Mouse (Mus musculus) ovary, postnatal 10 days (tissue): ENCODE data around the gene Spi1.
"Not testable (repeated sequence)": the region's sequence is repeated elsewhere in the genome, so short reads cannot be mapped to it uniquely, and the experiment has no call there.

Source experiments
- DNase-seq: peaks from one replicate; pipeline ENCODE4 v3.0.0; 2022; ENCODE audit warnings: low spot score

The Spi1 gene

DNA sequence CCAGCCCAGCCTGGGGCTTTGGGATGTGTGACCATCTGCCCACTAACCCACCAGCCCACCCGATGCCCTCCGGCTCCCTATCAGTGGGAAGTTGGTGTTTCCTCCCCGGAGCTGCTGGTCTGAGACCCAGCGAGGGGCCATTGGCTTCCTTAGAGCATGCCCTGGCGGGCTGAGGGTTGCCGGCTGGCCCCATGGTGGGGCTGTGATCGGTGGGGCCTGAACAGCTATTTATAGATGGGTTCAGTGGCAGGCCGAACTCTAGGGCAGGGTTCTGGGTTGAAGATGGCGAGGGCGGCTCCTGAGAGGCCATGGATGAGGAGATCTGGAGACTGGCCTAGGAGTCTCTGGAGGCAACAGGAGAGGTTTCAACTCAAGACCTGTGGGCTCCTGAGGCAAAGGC, 14.8 kb downstream of the Spi1 start:
- no peak for DNase-seq

DNA sequence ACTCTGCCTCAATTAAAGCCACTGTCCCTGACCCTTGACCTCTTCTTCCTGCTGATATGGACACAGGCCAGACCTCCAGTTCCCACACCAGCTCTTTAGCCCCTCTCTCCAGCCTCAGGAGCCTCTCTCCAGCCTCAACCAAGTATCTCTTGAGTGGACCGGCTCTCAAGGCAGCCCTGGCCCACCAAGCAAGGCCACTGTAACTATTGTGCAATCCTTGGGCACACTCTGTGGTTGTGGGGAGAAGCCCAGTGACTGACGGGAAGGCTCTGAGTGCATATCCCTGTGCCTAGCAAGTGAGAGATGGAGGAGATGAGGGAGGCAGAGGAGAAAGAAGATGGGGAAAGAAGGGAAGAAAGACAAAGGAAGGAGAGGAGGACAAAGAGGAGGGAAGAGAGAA, 16.0 kb downstream of the Spi1 start:
- no peak for DNase-seq

DNA sequence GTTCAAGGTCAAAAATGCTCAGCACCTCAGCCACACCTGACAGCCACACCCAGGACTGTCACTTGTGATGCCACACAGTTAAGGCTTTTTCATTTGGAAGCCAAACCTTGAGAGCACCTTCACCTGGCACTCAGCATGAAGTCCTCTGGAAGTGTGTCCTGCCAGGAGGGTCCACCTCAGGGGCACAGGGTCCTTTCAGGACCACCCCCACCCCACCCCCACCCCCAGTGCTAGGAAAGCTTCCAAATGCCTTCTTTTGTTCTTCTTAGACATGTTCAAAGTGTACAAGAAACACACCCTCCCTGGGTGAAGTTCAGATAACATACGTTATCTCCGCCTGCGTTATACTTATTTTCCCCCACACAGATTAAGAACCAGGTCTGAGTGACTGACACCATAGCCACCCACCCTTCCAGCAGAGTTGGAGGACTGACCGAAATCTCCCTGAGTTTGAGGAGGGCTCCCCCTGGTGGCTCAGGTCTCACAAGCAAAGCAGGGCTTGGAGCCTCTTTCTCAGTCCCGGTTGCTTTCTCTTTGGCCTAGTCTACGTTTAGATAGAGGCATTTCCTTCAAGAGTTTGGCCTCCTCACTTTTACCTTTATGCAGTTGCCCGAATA, 19.0 kb downstream of the Spi1 start:
- DNase-seq = peak; percentile 83

DNA sequence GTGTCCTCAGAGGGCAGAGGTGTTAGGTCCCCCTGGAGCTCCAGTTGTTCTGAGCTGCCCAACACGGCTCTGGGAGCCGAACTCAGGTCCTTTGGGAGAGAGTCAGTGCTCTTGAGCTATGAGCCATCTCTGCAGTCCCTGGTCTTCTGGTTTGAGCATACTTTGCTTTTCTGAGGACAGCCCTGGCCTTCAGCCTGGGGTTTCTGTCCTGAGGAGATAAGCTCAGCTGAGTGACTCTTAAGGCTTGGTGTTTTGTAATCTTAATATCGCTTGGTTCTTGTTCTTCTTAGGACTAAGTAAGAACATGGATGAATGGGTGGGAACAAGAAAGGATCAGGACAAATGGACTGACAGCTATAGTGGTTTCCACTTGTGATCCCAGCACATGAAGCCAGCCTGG, 26.0 kb downstream of the Spi1 start:
- DNase-seq = no peak

DNA sequence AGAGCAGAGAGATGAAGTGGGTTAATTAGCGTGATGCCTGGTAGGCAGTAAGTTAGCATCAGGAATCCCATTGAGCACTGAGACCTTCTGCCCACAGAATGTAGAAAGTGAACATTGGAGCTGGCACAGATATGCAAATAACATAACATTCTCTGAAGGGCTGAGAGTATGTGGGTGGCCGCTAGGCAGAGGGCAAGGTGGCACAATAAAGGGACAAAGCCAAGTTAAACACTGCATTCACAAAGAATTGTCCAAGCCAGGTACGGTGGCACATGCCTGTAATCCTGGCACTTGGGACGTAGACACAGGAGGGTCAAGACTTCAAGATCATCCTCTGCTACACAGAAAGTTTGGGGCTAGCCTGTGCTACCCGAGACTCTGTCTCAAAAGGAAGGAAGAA, 27.1 kb downstream of the Spi1 start:
- no peak for DNase-seq

DNA sequence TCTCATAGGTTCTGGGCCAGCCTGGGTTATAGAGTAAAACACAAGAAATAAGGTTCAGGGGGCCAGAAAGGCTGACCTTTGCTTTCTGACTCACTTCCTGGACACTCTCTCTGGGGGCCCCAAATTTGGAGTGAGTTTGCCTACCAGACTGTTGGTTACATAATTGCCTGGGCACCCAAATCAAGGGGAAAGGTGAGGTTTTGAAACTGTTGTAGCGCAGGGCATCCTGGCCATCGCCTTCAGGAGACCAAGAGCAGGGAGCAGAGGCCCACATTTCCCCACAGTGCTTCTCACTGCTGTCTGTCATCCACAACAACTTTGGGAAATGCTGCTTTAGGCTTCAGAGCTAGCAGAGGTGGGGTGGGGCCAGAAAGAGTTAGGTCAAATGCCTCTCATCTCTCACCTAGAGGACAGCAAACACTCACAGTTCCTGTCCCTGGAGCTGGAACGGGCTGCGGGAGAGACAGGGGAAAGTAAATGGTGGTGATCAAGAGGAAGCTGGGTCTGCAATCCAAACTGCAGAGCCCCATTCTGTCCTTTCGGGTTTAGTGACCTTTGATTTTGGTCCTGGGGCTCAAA, 27.7 kb downstream of the Spi1 start:
- no peak for DNase-seq

DNA sequence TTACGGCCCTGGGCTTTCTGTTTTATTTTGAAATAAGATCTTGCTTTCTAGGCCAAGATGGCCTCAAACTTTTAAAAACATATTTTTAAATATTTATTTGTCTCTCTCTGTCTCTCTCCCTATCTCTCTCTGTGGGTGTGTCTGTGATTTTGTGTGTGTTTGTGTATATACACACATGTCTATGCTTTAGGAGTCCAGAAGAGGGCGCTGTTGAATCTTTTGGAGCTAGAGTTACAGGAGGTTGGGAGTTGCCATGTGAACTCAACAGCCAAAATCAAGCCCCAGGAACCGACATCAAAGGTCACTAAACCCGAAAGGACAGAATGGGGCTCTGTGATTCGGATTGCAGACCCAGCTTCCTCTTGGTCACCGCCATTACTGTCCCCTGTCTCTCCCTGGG, 28.2 kb downstream of the Spi1 start:
- DNase-seq = no peak

DNA sequence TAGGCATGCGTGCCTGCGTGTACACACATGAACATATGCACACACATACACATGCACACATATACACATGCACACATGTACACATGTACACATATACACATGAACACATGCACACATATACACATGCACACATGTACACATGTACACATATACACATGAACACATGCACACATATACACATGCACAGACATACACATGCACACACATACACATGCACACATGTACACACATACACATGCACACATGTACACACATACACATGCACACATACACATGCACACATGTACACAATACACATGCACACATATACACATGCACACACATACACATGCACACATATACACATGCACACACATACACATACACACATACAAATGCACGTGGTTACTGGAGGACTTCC, 29.6 kb downstream of the Spi1 start:
- DNase-seq = not testable (repeated sequence)

DNA sequence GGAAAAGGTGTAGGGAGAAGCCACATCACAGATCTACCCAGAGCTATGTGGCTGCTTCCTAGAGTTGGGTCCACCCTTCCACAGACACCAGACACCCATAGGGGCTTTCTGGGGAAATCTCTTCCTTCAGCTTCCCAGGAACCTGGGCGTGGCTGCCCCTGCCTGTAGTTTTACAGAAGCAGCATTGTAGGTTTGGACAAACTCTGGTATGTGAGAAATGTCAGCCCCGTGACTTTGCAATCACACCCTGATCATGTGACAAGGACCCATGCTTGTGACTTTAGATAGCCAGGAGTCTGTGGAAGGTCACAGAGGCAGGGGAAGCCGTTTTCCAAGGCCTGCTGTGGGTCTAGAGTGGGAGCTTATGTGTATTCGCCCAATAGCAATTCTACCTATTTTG, 30.3 kb downstream of the Spi1 start:
- DNase-seq = no peak

DNA sequence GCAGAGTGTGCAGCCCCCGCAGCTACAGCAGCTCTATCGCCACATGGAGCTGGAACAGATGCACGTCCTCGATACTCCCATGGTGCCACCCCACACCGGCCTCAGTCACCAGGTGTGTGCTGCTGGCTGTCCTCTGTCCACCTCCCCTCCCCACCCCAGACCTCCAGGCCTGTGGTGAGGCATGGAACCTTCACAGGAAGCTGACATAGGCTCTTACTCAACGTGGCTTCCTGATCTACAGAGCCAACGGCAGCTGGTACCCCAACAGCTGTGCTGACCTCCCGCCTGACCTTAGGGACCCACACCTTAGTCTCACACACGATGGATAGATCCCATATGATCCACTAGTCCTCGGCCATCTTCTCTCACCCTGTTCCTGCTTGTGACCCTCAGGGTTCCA, 31.1 kb downstream of the Spi1 start:
- no peak for DNase-seq

DNA sequence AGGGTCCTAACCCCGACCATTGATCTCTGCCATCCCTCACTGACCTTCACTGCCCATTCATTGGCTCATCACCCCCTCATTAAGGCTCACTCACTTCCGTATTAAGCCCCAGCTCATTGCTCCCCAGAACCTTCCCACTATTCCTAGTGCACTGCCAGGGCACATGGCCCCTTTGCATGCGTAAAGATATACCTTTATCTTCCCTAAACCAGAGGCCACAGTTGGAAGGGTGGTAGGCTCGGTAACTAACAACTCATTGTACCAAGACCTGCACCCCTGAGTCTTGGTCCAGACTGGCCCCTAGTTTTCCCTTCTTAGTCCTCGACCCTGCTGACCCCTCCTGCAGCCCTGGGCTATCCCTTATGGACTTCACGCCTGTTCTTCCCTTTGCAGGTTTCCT, 31.7 kb downstream of the Spi1 start:
- no peak for DNase-seq

DNA sequence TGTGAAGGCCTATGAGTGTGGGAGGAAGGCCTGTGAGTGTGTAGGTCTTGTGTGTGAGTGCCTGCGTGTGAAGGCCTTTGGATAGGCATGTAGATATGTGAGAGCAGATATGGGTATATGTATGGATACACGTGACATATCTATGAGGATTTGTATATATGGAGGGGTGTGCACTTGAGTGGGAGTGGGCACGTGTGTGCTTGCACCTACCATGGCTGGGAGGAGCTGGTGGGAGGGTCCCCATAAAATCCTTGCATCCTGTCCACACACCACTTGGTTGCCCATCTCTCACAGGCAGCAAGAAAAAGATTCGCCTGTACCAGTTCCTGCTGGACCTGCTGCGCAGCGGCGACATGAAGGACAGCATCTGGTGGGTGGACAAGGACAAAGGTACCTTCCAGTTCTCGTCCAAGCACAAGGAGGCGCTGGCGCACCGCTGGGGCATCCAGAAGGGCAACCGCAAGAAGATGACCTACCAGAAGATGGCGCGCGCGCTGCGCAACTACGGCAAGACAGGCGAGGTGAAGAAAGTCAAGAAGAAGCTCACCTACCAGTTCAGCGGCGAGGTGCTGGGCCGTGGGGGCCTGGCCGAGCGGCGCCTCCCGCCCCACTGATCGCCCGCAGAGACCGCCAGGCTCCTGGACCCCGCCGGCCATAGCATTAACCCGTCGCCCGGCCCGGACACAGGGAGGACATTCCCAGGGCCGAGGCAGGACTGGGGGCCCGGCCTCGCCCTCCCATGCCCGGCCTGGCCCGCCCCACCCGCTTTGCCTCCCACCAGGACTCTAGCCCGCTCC, 32.8 kb downstream of the Spi1 start:
- peak; percentile 95 for DNase-seq

DNA sequence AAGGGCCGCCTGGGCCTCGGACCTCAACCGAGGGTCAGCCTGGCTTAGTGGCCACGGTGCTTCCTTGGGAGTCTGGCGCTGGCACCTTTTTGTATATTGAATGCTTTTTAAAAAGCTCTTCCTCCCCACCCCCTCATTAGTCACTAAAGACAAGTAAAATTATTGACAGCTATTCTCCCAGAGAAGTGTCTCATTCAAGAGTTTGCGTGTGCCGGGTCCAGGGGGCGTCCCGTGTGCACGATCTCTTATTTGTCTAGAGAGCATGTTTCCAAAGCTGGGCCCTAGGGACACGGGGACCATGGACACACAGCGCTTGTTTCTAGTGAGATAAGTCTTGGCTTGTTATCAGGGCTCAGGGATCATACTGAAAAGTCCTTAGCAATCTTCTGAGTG, 33.4 kb downstream of the Spi1 start:
- DNase-seq = no peak

DNA sequence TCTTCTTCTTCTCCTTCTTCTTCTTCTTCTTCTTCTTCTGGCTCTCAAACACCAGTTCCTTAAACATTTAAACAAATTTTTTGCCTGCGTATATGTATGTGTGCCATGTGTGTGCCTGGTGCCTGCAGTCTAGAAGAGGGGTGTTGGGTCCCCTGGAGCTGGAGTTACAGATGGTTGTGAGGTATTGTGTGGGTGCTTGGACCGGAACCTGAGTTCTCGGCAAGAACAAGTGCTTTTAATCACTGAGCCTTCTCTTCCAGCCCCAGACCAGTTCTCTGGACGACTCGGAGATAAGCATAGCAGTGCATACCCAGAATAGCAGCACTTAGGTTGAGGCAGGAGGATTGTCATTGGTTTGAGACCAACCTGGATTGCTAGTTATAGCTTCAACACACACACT, 34.7 kb downstream of the Spi1 start:
- DNase-seq = no peak

DNA sequence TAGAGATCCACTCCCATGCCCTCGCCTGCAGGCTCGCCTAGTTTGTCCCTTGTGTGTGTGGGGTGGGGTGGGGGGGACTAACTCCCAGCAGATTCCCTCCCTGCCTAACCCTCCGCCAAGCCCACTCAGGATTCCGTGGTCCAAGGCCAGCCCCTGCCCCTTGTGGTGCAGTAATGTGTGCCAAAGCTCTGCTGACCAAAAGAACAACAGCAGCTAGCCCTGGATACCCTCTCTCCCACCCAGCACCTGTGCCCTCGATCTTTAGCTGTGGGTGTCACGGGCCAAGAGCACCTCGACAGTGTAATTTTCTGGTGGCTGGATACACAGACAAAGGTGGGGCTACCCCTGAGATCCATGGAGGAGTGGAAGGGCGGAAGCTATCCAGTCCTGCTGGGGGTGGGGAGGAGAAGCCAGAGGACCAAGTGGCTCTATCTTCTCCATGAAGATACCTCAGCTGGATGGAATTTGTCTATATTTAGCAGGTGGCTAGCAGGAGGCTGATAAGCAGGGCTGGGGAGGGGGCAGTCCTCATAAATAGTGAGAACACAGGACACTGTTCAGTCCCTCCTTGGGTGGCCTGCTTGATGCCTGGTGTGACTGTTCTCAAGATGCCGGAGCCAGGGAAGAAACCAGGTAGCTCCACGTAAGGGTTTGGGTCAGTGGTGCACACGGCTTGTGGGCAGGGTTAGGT, 35.5 kb downstream of the Spi1 start, which contains the start of gene Mybpc3:
Mybpc3 (plus strand) TSS at position 560 of the 691 bp plus-strand sequence.
- DNase-seq = no peak

DNA sequence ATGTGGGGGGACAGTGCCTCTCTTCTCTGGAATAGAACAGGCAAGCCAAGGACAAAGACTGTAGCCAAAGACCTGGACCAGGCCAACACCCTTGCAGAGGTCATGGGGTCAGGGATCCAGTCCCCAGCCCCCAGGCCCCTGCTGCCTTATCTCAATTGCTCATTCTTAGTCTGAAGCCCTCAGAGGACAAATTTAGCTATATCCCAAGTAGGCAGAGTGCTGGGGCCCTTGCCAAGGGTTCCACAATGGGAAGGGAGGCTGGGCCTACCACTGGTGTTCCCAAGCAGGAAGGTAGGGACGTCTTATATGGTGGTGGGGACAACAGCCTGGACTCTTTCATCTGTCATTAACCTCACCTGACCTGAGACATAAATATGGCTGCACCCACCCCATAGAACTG, 36.5 kb downstream of the Spi1 start:
- DNase-seq = no peak

DNA sequence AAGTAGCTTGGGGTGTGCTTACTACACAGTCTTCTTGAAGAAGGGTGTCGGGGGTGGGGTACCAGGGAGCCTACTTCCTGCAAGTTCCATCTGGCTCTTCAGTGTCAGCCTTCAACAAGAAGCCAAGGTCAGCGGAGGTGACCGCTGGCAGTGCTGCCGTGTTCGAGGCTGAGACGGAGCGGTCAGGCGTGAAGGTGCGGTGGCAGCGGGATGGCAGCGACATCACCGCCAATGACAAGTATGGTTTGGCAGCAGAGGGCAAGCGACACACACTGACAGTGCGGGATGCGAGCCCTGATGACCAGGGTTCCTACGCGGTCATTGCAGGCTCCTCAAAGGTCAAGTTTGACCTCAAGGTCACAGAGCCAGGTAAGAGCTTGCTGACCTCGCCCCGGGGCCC, 36.9 kb downstream of the Spi1 start:
- DNase-seq = no peak

DNA sequence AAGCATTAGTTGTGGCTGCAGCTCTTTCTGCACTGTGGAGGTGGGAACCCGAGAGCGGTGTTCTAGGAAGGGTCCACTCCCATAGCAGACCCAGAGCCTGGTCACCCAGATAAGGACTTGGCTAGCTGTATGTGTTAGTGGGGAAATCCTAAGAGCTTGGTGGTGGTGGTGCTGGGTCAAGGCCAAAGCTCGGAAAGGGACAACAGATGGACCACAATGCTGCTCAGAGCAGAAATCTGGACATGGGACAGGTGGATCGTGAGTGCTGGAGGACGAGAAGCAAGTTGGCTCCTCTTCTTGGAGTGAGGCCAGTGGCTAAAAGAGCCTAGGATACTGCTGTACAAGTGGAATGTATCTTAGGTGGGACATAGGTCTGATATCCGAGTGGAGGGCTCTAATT, 37.4 kb downstream of the Spi1 start:
- DNase-seq = no peak

DNA sequence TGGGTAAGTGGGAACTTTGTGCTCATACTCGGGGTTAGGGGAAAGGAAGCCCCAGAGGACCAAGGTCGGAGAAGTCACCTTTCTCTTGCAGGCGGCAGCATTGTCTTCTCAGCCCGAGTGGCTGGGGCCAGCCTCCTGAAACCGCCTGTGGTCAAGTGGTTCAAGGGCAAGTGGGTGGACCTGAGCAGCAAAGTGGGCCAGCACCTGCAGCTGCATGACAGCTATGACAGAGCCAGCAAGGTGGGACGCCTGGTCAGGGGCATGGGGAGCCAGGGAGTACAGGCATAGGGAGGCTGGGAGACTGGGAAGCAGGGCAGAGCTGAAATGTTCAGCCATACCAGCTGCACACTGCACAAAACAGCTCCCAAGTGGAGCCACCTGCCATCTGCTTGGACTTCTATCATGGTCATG, 38.1 kb downstream of the Spi1 start:
- no peak for DNase-seq

DNA sequence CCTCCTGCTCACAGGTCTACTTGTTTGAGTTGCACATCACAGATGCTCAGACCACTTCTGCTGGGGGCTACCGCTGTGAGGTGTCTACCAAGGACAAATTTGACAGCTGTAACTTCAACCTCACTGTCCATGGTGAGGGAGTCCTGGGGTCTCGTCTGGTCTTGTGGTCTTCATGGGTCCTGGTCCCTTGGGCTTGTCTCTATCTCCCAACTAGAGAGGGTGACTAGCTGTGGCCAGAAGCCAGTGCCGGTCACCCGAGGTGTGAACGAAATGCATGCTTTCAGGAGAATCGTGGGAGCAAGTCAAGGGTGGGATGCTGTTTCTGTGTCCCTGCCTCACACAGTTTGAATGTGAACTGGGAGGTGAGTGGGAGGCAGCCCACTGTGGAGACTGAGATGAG, 38.8 kb downstream of the Spi1 start:
- no peak for DNase-seq

DNA sequence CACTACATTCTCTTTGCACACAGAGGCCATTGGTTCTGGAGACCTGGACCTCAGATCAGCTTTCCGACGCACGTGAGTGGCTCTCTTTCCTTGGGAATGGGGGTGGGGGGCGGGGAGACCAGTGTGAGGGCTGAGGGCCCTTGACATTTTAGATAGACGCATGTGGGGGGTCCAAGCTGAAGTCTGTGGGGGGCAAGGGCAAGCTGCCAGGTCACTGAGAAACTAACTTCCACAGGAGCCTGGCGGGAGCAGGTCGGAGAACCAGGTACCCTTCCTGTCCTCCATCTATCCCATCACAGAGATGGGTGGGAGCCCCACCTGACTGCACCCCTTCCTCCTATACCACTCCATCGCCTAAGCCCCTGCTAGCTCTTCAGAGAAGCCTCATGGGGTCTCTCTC, 39.3 kb downstream of the Spi1 start:
- no peak for DNase-seq

DNA sequence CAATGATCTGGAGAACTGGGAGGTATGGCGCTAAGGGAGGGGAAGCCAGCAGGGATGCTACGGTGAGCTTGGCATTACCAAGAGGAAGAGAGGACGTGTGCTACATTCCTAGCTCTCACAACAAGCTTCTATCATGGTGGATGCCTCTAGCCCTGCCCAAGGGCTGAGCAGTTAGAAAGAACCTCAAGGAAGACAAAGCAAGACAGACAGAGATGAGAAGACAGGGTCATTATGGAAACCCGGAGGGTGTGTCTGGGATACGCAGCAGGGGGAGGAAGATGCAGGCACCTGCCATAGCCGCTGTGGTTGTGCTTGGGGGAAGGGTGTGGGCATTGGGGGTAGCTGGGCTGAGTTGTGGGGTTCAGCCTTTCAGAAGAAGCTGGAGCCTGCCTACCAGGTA, 41.3 kb downstream of the Spi1 start:
- no peak for DNase-seq

DNA sequence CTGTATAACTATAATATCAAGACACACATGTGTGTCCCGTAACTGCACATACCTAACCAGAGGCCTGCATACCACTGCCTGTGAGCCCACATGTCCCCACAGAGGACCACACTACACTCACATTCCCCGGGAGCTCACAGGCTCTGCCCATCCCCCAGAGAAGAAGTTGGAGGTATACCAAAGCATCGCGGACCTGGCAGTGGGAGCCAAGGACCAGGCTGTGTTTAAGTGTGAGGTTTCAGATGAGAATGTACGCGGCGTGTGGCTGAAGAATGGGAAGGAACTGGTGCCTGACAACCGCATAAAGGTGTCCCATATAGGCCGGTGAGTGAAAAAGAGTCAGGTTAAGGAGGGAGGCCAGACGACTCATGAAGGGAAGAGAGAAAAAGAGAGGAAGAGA, 42.9 kb downstream of the Spi1 start:
- no peak for DNase-seq
